In the genomic region with DNA sequence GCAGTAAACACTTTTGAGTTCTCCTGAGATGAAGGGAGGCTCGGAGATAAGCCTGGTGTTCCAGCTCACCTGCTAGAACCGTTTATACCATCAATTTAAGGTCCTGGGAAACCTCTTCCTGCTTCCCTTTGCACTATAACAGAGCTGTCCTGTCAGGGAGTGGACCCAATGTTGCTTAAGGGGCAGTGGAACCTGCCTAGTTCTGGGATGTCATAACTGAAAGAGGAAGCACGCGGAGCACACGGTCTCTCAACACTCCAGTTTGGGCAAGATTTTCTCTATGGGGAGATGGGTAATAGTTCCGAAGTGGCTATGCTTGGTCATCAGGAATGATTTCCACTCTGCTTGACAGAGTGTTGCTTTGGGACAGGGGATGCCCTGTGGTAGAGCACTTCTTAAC, we compare ENCODE assay signal across 25 mouse cellular contexts. TPM values are rescaled to one million over a fixed set of nuclear protein-coding genes. Genes with fewer than 3 reads are reported as not detected.
DNase-seq lines count a peak whose midpoint lies in the region; ATAC-seq lines count a peak whose summit lies in the region.
"Had no signal": no experiment of that assay in that cellular context is flagged by ENCODE, and none has a peak within 500 bp of the region (broad histone marks: within the 10 kb centered on the region; RNA-seq: fewer than 3 reads in every experiment).

No protein-coding gene starts in this region.

- H3K9ac ChIP-seq in hindbrain, embryonic 11.5 days (ENCODE audit: low read depth, low read length) = no peak overlapping the region
- H3K9ac ChIP-seq: forebrain, postnatal 0 days; heart, embryonic 12.5 days; heart, embryonic 15.5 days; hindbrain, embryonic 12.5 days; hindbrain, embryonic 15.5 days had no signal

- no peaks in the 10 kb centered on the region for H3K4me1 ChIP-seq in hindbrain, embryonic 11.5 days (replicated peaks; ENCODE audit: control insufficient read depth, insufficient read depth, low read length)
- H3K4me1 ChIP-seq: heart, embryonic 12.5 days; heart, embryonic 15.5 days; hindbrain, embryonic 12.5 days; hindbrain, embryonic 15.5 days had no signal

- H3K4me2 ChIP-seq in hindbrain, embryonic 11.5 days (replicated peaks; ENCODE audit: low read depth, low read length) = no peak overlapping the region
- H3K4me2 ChIP-seq: heart, embryonic 12.5 days; heart, embryonic 15.5 days; hindbrain, embryonic 12.5 days; hindbrain, embryonic 15.5 days had no signal

- no peaks in the 10 kb centered on the region for H3K27me3 ChIP-seq in hindbrain, embryonic 11.5 days (ENCODE audit: control insufficient read depth, insufficient read depth, low read length)
- H3K27me3 ChIP-seq: heart, embryonic 12.5 days; heart, embryonic 15.5 days; hindbrain, embryonic 12.5 days; hindbrain, embryonic 15.5 days had no signal

- H3K27ac ChIP-seq in hindbrain, embryonic 11.5 days (ENCODE audit: low read depth, low read length) = no peak overlapping the region
- H3K27ac ChIP-seq: forebrain, embryonic 10.5 days; gastrocnemius, adult 2 months; heart, embryonic 15.5 days; hindbrain, embryonic 12.5 days; hindbrain, embryonic 15.5 days had no signal

- DNase-seq in lung, postnatal 36 days = peak; percentile 27
- DNase-seq in lung, adult 18-20 months = no peak
- DNase-seq in adrenal gland, postnatal 25 days = no peak
- DNase-seq in hindbrain, embryonic 11.5 days (ENCODE audit: low spot score) = no peak
- DNase-seq: adrenal gland, postnatal 10 days; cerebellum, adult 11-12 months; cerebellum, adult 8-10 months; cerebellum, postnatal 10 days; cerebellum, postnatal 36 days; forebrain, postnatal 0 days; gastrocnemius, adult 2 months; gastrocnemius, postnatal 14 days; heart, adult 18-20 months; heart, postnatal 10 days; heart, postnatal 4 days had no signal

- no peaks in the 10 kb centered on the region for H3K9me3 ChIP-seq in hindbrain, embryonic 11.5 days (ENCODE audit: control insufficient read depth, low read length)
- H3K9me3 ChIP-seq: forebrain, embryonic 10.5 days; heart, embryonic 12.5 days; heart, embryonic 15.5 days; hindbrain, embryonic 12.5 days; hindbrain, embryonic 15.5 days had no signal

- WGBS in hindbrain, embryonic 11.5 days = 91% methylated on average over 6 of the region's 6 CpGs

- ATAC-seq in granulocyte monocyte progenitor cell, adult 5-6 weeks (replicated peaks; ENCODE audit: poor library complexity, severe bottlenecking) = peak; percentile 98
- ATAC-seq in monocyte, adult 5-6 weeks (replicated peaks; ENCODE audit: insufficient number of reproducible peaks, low FRiP score, low TSS enrichment, poor library complexity, severe bottlenecking) = peak; percentile 64; the same call in 1 of the 2 replicates
- ATAC-seq in hindbrain, embryonic 11.5 days (ENCODE audit: low FRiP score) = no peak
- ATAC-seq: activated CD4-positive, CD25-positive, alpha-beta regulatory T cell, adult 4 months; CD4-positive, CD25-positive, alpha-beta regulatory T cell, adult 4 months; forebrain, embryonic 14.5 days; forebrain, postnatal 0 days had no signal

- no peaks in the 10 kb centered on the region for H3K36me3 ChIP-seq in hindbrain, embryonic 11.5 days (ENCODE audit: control insufficient read depth, insufficient read depth, low read length)
- H3K36me3 ChIP-seq: forebrain, embryonic 10.5 days; hindbrain, embryonic 12.5 days had no signal

- H3K4me3 ChIP-seq in hindbrain, embryonic 11.5 days (ENCODE audit: low read depth, low read length) = no peak overlapping the region
- H3K4me3 ChIP-seq: forebrain, embryonic 10.5 days; gastrocnemius, adult 2 months; heart, embryonic 12.5 days; heart, embryonic 15.5 days; hindbrain, embryonic 12.5 days; hindbrain, embryonic 15.5 days had no signal

RNA-seq across cellular contexts. Expression of a gene that starts 31.2 kb away (rescaled TPM):
- 21.1 and 48.4 TPM in 2 replicates for total RNA-seq in granulocyte monocyte progenitor cell, adult 5-6 weeks (2014; fragmentation: Nextera tagmentation)
- total RNA-seq in granulocyte monocyte progenitor cell, adult 5-6 weeks (2017) = 65.7 and 125 TPM in 2 replicates
- 1.4 to 12.8 TPM (median 5.1 TPM) in 3 replicates for total RNA-seq in monocyte, adult 5-6 weeks (2017)
- total RNA-seq in adrenal gland, postnatal 25 days (2021) = 1.2 and 4.2 TPM in 2 replicates
- polyA plus RNA-seq in hindbrain, embryonic 11.5 days (2014; fragmentation: Nextera tagmentation; extraction: Ambion mirVana) = 23.9 and 29.3 TPM in 2 replicates

RNA-seq across cellular contexts. Expression of a gene that starts 49.8 kb away (rescaled TPM):
- total RNA-seq in granulocyte monocyte progenitor cell, adult 5-6 weeks (2014; fragmentation: Nextera tagmentation) = 55.7 and 60.2 TPM in 2 replicates
- total RNA-seq in granulocyte monocyte progenitor cell, adult 5-6 weeks (2017) = 75.4 and 121 TPM in 2 replicates
- total RNA-seq in monocyte, adult 5-6 weeks (2017) = 48.7 to 59.9 TPM (median 49.7 TPM) in 3 replicates
- total RNA-seq in adrenal gland, postnatal 25 days (2021) = 295 and 361 TPM in 2 replicates
- 9.8 and 10.9 TPM in 2 replicates for polyA plus RNA-seq in hindbrain, embryonic 11.5 days (2014; fragmentation: Nextera tagmentation; extraction: Ambion mirVana)
